Mouse (Mus musculus): ENCODE measurements at regions not wholly inside any gene's neighbourhood (a gene's known extent, or its start where the extent isn't known, plus 50 kb on each side); places are given as distances from the start of the nearest gene placed in this dataset.

DNA sequence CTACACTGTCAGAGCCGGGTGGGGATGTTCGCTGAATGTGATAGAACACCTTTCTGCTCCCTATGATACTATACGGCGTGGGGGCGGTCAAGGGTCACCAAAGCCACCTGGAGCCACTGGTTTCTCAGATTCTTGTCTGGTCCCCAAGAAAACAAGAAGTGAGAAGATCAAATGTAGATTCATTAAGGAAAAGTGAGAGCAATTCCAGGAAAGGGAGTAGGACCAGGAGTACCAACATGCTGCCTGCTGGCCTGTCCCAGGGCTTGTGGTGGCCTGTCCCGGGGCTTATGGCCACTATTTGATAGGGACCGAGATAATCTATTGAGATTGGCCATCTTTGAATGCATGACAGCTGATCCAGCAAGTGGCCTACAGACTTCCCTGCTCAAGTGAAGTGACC is 58.8 kb upstream of the Fut8 start:
- in situ Hi-C loops (cut with MboI, MseI): no loop called here

DNA sequence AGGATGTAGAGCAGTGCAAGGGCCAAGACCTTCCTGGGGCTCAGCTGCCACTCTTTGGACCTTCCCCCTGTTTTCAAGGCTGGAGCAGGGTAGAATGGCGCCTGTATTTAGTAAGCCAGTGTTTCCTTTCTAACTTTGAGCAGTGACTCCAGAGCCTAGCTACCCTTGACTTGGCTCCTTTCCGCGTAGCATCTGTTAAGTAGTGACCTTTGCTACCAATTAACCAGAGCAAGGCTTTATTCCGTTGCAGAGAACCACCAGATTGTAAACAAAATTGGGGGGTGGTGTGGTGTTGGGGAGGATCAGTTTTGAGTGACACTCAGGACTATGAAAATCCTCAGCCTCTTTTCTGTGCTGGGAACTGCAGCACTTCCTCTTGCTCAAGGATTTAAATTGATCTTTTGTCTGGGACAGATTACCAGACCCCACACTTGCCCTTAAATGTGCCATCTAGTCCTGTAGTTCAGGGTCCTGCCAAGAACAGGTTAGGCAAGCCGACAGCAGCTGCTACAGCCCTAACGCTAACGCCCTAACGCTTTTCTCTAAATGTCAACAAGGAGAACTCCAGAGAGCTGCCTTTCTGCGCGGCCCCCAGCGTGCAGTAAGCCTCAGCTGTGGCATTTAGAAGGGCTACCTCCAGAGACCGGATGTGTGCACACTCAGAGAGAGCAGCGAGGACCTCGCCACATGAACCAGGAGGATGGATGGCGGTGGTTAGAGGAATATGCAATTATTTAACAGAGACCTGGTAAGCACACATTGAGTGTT is 59.9 kb upstream of the Fut8 start:
- in situ Hi-C loops (cut with MboI, MseI): no loop called here

DNA sequence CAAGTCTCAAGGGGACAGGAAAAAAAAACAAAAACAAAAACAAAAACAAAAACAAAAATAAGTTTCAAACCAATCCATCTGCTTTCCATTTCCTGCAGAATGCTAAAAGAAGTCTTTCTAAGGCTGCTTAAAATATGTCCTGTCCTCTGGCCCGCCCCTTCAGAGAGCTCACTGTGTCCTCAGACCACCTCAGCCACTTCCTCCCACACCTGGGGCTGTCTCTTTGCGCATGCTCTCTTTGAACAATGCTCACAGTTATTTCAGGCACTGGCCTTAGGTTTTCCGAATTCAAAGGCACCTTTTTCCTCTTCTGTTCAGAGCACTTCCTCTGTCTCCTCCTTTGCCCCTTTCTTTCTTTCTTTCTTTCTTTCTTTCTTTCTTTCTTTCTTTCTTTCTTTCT is 60.6 kb upstream of the Fut8 start:
- in situ Hi-C loops (cut with MboI, MseI): no loop called here

DNA sequence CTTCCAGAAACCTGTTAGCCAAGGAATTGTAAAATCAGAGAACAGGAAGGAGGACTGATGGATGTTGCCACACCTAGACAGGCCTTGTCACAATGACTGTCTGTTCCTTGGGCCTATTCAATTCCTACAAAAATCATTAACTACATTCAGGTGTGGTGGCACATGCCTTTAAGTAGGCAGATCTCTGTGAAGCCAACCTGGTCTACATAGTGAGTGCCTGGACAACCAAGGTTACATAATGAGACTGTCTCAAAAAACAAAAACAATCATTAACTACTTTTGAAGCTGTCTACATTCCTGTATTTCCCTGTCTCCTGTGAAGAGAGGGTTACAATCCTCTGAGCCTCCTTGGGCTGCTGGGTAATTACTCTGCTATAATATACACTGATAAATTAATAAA is 63.9 kb upstream of the Fut8 start:
- in situ Hi-C loops (cut with MboI, MseI): no loop called here

DNA sequence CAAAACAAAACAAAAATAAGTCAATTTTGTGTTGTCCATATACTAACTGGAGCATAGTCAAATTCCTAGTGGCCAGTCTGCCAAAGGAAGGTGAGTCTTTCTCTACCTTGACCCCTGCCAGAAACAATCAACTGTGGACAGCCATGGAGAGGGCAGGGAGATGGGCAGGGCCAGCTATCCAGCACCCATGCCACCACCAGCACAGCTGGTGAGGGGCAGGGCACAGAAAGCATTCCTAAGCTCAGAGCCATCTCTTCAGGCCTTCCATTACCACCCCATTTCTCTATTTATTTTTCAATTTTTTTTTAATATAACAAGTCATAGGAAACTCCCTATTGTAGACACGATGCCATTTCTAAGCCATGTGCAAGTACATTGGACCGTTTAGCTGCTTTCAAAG is 65.4 kb upstream of the Fut8 start:
- in situ Hi-C loops (cut with MboI, MseI): no loop called here

GRCm38 (mm10) chr12:77170257-77170656 is 67.7 kb upstream of the Fut8 start:
- in situ Hi-C loops (cut with MboI, MseI): no loop called here

DNA sequence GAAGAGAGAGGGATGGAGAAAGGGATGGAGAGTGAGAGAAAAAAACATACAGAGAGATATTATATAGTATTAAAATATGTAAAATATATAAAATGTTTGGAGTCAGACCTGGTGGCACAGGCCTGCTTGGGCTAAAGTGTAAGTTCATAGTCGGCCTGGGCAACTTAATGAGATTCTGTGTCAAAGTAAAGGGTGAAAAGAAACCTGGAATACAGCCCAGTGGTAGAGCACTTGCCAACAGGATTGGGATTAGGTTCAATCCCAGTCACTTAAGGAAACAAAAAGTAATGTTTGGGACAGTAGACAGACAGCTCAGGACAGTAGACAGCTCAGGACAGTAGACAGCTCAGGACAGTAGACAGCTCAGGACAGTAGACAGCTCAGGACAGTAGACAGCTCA is 69.6 kb upstream of the Fut8 start:
- in situ Hi-C loops (cut with MboI, MseI): no loop called here

GRCm38 (mm10) chr12:77156698-77157097 is 81.2 kb upstream of the Fut8 start:
- in situ Hi-C loops (cut with MboI, MseI): no loop called here

DNA sequence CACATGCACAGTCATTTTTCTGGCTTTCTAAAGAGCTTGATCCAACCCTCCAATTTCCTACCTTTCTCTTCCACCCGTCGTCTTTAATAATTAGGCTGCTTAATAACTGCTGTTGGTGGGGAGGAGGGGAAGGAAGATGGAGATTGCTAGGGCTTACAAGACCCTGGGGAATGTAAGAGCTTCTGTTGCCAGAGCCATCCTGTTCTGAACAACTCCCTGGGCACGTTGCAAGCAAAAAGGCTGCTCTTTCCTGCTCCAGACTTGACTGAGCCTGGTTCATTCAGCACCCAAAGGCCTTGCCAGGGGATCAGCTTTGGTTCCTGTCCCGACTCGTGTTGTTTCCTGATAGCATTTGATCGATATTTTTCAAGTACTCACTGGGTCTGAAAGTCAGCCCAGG is 82.3 kb upstream of the Fut8 start:
- in situ Hi-C loops (cut with MboI, MseI): no loop called here

DNA sequence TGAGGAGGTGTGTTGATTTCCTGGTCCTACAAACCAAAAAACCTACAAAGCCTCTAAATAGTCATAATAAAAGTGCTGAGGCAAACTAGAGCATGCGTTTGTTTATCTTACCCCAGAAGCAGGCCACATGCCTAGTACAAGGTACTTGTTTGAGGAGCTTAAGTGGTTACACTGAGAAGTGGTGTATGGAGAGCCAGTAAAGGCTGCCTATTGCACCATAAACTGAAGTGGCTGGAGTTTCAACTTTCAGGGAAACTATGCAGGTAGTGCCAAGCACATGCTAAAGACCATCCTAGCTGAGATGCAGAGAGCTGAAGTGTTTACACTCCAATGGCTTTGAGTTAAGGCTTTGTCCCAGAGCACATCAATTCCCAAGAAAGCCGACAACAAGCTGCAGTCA is 86.5 kb upstream of the Fut8 start:
- in situ Hi-C loops (cut with MboI, MseI): no loop called here

GRCm38 (mm10) chr12:77149835-77150234 is 88.1 kb upstream of the Fut8 start:
- in situ Hi-C loops (cut with MboI, MseI): no loop called here

DNA sequence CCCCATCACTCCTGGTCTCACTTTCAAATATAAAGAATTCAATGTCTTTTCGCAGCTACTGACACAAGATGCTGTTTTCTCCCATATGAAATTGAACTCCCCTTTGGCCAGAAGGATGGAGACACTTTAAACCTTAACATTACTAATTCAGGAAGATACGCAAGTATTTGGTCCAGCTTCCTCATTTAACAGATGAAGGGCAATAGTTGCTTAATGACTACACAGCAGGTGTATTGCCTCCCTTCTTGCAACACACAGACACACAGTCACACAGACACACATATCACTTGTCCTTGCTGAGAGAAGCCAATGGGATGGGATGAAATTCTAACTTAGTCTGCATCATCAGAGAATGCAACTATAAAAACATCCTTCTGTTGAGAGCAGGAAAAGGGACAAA is 89.8 kb upstream of the Fut8 start:
- in situ Hi-C loops (cut with MboI, MseI): no loop called here

DNA sequence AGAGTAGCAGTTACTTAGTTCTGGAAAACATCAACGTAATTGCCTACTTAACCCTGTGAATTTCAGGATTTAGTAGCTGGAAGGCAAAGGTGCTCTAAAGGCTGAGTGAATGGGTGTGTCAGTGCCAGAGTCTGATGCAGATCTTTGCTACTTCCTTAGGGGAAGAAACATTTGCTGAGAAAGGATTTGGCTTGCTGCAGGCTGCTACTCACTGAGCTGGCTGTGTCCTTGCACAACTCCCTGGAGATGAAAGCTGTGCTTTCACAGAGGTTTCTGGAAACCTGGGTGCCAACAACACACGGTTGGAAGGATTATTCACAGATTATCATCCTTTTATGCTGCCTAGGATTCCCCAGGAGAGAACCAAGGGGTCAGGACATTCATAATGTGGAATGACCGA is 94.0 kb upstream of the Fut8 start:
- in situ Hi-C loops (cut with MboI, MseI): no loop called here

GRCm38 (mm10) chr12:77143521-77143920 is 94.4 kb upstream of the Fut8 start:
- in situ Hi-C loops (cut with MboI, MseI): no loop called here

DNA sequence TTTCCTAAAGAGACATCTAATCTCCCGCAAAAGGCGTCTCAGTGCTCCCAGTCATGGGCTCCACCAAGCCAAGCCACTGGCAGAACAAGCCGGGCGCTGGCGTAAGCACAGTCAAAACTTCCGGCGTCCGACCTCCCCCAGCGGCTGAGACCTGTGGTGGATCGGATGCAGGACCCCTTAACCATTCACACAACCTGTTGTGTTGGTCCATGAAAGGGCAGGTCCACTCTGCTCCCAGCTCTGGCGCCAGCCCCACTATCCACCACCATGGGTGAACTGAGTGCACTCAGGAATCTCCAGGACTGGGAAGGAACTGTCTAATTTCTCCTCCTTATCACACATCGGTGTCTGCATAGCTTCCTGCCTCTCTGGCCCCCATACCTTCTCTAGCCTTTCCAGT is 94.8 kb upstream of the Fut8 start:
- in situ Hi-C loops (cut with MboI, MseI): no loop called here

DNA sequence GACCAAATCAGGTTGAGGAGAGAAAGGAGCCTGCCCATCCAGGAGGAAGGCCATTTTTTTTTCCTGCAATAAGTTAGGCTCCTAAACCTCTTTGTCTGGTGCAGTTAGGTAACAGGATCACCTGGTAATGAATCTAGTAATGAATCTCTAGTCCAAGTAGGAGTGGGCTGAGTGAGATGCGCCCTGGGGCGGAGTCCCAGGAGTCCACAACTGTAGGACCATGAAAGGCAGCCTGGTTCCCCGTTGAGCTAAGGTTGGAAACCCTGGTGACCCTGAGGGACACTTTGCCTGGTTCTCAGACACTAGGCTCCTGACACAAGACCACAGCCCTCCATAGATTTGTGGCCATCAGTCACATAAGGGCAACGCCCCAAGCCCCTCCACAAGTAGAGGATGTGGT is 95.7 kb upstream of the Fut8 start:
- in situ Hi-C loops (cut with MboI, MseI): no loop called here

DNA sequence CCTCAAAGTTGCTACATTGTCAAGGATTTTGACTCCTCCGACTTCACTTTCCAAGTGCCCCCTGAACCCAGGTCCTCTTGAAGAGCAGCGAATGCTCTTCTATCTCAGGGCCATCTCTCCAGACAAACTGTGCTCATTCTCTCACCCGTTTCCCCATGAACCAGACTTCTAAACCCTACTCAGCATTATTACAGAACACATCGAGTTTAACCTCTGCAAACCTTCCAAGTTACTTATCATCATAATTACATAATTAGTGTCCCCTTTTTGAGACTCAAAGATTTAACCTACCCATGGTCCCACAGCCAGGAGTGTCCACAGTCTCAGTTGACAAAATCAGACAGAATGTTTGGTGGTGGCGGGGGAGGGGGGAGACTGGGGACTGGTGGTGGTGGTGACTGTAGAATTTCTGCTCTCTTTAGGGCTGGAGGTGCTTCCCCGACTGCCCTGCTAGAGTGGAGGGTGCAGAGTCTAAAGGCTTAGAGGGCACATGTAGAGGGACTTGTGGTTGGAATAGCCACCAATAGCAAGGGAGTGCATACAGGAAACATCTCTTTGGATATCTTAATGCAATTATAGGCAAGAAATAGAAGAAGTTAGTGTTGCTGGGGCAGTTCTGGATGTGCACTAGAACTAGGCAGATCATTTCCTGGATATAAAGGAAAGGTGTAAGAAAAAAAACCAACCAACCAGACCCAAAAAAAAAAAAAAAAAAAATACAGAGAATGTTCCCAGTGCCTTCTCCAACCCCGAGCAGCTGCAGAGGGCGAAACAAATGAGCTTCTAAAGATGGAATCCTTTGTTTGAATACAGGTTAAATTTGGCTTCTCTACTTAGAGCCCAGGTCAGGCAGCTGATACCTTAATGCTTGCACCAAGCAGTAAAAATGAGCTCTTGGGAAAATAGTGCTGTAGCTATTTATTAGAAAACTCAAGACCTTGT is 96.4 kb upstream of the Fut8 start:
- in situ Hi-C loops (cut with MboI, MseI): no loop called here

DNA sequence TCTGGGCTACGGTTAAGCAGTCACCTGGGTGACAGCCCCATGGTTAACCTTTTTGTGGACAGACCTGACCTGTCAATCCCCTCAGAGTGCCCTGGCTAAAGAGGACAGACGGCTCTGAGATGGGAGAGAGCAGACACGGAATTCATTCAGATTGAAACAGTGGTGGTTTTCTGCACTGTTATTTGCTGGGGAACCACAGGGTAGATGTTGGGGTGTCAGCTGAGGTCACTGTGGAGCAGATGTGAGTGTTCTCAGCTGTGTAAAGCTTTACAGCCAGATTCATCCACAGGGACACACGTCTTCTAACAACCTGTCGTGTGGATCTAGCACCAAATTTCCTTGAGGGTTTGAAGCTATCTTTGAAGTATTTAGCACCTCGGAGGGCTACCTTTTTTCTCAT is 97.3 kb upstream of the Fut8 start:
- in situ Hi-C loops (cut with MboI, MseI): no loop called here

DNA sequence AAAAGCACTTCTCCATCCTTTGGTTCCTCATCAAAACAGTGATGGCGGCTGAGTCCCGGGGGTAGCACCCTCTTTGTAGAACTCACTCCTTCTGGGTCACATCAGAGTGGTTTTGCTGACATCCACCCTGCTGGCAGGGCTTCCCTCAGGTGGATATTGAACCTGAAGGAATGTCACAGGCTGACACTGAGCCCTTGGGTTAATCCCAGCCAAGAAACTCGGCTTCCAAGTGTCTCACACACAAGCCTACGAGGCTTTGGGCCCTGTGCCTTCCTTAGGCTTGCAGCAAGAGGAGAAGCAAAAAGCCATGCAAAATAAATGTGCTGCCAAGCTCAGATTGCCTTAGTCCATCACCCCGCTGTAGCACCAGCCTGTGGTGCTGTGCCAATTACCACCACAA is 97.8 kb upstream of the Fut8 start:
- in situ Hi-C loops (cut with MboI, MseI): no loop called here

DNA sequence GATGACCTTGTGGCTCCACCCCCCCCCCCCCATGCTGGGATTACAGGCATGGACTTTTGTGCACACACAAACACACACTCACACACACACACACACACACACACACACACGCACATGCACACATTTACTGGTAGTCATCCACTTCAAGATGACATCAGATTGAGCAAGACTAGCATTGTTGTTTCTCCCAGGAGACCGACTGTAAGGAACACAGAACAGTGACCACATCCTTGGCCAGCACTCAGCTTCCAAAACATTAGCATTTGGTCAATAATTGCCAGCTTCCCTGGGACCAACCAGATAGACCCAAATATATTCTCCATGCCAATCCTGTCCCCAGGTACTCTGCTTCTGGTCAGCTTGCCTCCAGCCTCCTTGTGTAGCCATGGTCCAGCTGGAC is 98.2 kb upstream of the Fut8 start:
- in situ Hi-C loops (cut with MboI, MseI): no loop called here

DNA sequence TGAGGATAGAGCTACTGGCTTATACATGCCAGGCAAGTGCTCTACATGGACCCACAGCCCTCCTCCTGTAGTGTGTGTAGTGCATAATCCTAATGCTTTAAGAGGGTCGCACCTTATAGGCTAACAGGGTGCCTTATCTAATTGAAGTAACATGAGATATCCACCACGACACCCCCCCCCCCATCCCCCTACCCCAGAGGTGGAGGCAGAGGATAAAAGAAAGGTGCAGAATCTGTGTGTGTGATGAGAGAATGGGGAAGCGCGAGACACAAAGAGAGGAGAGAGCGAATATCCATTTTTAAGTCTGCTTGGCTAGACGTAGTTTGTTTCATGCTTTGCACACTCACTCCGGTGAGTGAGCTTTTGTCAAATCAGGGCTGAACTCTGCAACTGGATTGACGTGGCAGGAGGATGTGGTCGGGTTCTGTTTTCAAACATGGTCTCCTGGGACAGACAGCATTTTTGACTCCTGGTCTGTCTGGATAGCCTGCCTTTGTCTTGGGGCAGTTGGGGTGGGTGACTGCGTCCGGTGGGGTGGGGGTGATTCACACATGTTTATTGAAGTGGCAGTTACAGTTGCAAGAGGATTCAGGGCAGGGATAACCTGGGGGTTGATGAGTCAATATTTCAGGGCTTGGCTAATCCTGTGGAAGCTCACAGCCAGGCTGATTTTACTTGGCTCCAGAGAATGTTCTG is 99.3 kb upstream of the Fut8 start:
- in situ Hi-C loops (cut with MboI, MseI): no loop called here

- in situ Hi-C loops (cut with MboI, MseI): no loop called here
Measured at GRCm38 (mm10) chr12:77137291-77137830, 100.6 kb upstream of the Fut8 start.

Data from T-helper 2 cell (primary cell).